Mouse (Mus musculus) urinary bladder, postnatal 4 days (tissue): ENCODE results near the gene Itga2b.

Experiments
- DNase-seq, 2 experiments: peaks; one replicate each; pipeline ENCODE4 v3.0.0; 2021 to 2022; ENCODE audit warnings: low spot score in 2 of 2

The Itga2b gene

GRCm38 (mm10) chr11:102469648-102470357 is at the start of gene Itga2b:
Gene Itga2b, minus strand, starts transcription at chr11:102470122.
- no peak for DNase-seq

- no peak for DNase-seq
Measured at GRCm38 (mm10) chr11:102514793-102515424, 45.0 kb upstream of the Itga2b start.

GRCm38 (mm10) chr11:102510226-102510625 is 40.3 kb upstream of the Itga2b start:
- no peak for DNase-seq

- no peak for DNase-seq
Measured at GRCm38 (mm10) chr11:102496732-102497131, 26.8 kb upstream of the Itga2b start.

DNA sequence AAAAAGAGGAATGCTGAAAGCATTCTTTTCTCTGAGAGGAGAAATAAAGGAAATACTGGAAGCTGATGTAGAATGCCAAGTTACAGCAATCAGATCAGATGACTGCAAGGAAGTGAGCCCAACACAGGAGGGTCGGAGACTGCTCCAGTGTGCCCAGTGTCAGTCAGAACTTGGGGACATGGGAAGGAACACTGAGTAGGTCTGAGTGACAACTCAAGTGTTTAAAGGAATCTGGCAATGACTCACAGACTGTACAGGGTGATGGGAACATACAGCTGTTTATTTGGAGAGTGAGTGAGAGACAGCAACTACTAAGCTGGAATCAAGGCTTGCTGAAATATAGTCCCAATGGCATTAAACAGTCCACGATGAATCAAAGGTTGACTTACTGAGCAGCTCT is 26.3 kb upstream of the Itga2b start:
- DNase-seq: no peak

GRCm38 (mm10) chr11:102495742-102496141 is 25.8 kb upstream of the Itga2b start:
- no peak for DNase-seq

GRCm38 (mm10) chr11:102495114-102495513 is 25.2 kb upstream of the Itga2b start:
- DNase-seq: no peak

- DNase-seq: no peak
Measured at GRCm38 (mm10) chr11:102494063-102494650, 24.2 kb upstream of the Itga2b start.

DNA sequence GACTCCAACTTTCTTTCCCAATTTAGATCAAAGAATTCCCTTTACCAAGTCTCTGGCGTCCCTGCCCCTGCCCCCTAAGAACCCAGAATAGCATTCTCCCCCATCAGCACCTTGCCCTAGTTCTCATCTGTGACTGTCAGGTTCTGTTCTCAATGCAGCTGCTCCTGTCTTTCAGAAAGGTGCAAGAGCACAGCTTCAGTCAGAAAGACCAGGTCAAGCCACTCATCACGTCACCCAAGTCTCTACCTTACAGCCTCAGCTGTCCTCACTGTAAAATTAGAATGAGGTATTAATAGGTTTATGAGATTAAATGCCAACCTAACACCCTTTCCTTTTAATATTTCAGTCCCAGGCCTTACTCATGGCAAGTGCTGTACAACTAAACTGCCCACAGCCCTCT is 23.3 kb upstream of the Itga2b start:
- no peak for DNase-seq

GRCm38 (mm10) chr11:102487901-102488300 is 18.0 kb upstream of the Itga2b start:
- no peak for DNase-seq

DNA sequence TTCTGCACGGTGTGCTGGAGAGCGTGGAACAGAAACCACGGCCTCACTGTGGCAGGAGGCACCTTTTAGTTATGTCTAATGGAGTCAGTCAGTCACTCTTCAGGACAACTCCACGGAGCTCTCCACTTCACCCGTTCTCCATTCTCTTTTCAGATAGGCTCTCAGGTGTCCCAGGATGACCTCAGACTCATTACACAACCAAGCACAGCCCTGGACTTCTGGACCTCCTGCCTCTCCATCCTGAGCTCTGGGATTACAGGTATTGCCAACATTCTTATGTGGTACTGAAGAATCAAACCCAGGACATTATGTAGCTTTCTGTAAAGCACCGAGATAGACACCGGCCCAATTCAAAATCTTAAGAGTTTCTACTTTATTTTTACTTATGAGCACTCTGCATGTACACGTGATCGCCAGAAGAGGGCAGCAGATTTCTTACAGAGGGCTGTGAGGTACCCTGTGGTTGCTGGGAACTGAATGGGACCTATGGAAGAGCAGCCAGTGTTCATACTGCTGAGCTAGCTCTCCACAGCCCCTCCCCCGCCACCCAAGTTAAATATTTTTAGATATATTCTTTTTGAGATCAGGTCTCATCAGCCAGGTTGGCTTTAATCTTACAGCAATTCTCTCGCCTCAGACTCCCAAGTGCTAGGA is 16.9 kb upstream of the Itga2b start:
- no peak for DNase-seq

- DNase-seq: no peak
Measured at GRCm38 (mm10) chr11:102481779-102482178, 11.9 kb upstream of the Itga2b start.

GRCm38 (mm10) chr11:102480897-102481296 is 11.0 kb upstream of the Itga2b start:
- no peak for DNase-seq

DNA sequence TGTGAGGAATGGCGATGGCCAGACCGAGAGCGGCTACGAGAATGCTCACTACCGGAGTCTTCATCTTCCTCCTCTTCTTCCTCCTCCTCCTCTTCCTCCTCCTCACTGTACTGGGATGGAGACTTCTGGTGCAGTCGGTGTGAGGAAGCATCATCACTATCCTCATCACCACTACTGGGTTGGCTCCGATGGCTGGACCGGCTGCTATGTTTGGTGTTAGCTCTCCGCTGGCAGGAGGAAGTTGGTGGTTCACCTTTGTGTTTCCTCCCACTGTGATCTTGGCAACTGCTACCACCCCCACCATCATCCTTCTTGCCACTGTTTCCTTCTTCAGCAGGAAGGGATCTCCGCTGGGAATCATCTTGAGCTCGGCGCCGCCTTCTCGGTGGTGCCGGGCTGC is 10.2 kb upstream of the Itga2b start:
- DNase-seq: no peak

- DNase-seq: no peak
Measured at GRCm38 (mm10) chr11:102479581-102479980, 9.7 kb upstream of the Itga2b start.

DNA sequence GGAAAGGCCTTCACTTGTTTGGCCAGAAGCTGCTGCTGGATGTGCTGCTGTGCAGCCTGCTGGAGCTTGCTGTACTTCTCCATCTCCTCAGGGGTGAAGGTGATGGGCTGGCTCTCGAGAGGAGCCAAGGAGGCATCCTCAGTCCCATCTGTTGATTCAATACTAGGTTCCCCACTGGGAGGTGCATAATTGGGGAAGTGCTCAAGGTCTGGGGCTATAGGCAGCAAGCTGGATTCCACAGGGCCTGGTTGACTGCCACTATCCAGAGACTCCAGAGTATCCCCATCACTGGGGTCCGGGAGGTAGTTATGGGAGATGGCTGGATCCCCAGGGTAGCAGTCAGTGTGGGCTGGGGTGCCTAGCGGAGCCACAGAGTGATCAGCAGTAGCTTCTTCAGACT is 8.7 kb upstream of the Itga2b start:
- DNase-seq: no peak

GRCm38 (mm10) chr11:102475027-102475426 is 5.1 kb upstream of the Itga2b start:
- no peak for DNase-seq

GRCm38 (mm10) chr11:102467041-102467631 is 2.8 kb downstream of the Itga2b start:
- peak; percentile 99 to 100 for DNase-seq

DNA sequence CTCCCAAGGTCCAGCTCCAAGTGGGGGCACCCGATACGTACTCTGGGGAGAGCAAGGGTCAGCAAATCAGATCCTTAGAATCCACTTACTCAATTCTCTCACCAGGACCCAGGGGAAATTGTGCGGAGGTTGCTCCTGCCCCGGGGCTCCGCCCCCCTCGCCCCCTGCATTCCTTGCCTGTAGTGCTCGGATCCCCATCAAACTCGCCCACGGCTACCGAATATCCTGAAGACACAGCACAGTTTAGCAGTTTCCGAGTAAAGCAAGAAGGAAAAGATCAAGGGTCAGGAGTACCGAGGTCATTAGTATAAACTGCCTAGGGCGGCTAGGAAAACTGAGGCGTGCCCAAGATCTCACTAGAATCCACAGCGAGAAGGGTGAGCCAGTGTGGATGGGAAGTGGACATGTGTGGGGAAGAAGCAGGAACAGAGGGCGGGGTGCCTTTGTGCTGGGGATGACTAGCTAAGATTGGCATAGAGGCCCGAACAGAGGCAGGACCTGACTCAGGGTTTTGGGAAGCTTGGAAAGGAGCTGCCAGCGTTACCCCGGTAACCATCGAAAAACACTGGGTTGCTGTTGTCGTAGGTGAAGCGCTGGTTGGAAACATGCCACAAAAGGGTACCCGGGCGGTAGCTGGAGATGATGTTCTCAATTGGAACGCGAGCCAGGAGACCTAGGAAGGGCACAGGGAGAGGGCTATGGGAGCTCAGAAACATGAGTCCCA is 4.0 kb downstream of the Itga2b start:
- peak in 1 of 2 experiments; percentile 41 for DNase-seq

- DNase-seq: no peak
Measured at GRCm38 (mm10) chr11:102464901-102465300, 5.0 kb downstream of the Itga2b start.

DNA sequence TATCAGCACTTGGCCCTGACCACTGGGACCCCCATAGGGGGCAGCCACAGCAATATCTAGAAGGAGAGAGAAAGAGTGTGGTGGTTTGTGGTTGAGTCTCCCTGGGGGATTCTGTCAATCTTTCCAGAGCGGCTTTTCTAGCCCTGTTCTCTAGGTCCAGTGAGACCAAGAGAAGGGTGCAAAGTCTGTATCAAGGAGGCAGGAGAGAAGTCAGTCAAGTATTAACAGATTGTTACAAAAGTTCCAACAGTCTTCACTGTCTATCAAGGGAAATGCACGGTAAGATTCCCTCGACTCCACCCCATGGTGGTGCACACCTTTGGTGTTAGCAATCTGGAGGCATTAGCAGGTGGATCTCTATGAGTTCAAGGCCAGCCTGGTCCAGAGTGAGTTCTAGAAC is 8.2 kb downstream of the Itga2b start:
- no peak for DNase-seq

- DNase-seq: no peak
Measured at GRCm38 (mm10) chr11:102460541-102460940, 9.4 kb downstream of the Itga2b start.
